Mouse (Mus musculus) neural tube, embryonic 11.5 days (tissue): ENCODE results near the gene Ehd3. TPM values are rescaled to one million over a fixed set of nuclear protein-coding genes. Genes with fewer than 3 reads are reported as not detected.

Source experiments
- polyA plus RNA-seq: library from polyadenylated mRNA; unstranded; fragments of >200 nt; fragmentation: Nextera tagmentation; extraction: Ambion mirVana; gene quantifications from 2 replicates; pipeline ENCODE4 v1.2.1, GENCODE M21; 2014

Gene Ehd3
- polyA plus RNA-seq, 1 experiment from 2014 or later: 14.2 TPM

Other genes starting within 250 kb of the Ehd3 start
- gene Galnt14, start 93.7 kb upstream of the Ehd3 start, polyA plus RNA-seq: 9.5 TPM in 2 replicates
- 0.33 and 0.41 TPM in 2 replicates for gene Xdh, start 146.1 kb downstream of the Ehd3 start, polyA plus RNA-seq
- gene Srd5a2, start 243.8 kb downstream of the Ehd3 start, polyA plus RNA-seq: 0.61 and 1.4 TPM in 2 replicates